Mouse (Mus musculus) lung, adult 2 months (tissue): ENCODE measurements at regions not wholly inside any gene's neighbourhood (a gene's known extent, or its start where the extent isn't known, plus 50 kb on each side); places are given as distances from the start of the nearest gene placed in this dataset.

Experiments
- CTCF ChIP-seq: fragments of 200-500 bp; IDR thresholded peaks from 2 replicates; pipeline ENCODE4 v1.5.1; 2011; ENCODE audit warnings: mild to moderate bottlenecking, low read length, control low read depth; ENCODE audit not compliant: insufficient read depth
- POLR2A ChIP-seq: fragments of 200-500 bp; IDR thresholded peaks from 2 replicates; pipeline ENCODE4 v1.6.1; 2011; ENCODE audit warnings: low read depth, mild to moderate bottlenecking, control low read depth, low read length, borderline replicate concordance; ENCODE audit errors: extremely low read depth

DNA sequence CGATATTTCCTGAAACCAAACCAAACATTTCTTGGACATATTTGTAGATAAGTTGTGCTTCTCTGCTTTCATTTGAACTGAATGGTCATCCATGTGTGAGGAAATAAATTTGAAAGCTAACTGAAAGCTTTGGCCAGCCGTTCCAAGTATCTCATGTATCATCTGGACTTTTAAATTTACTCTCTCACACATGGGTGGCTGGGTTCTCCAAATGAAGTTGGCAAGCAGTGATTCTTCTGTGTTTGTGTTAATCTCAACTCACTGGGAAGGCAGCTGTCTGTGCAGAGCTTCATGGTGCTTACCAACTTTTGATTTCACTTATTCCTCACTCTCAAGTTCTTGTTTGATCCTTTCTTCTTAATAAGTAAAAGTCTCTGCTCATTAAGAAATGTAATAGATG lies 317.3 kb downstream of the Otol1 start:
- TF ChIP-seq POLR2A = no peak
- TF ChIP-seq CTCF = no peak
